Mouse (Mus musculus) E14TG2a.4 (cell line): ENCODE results near the gene Cplx2.

ENCODE experiments used
- H3K27me3 ChIP-seq: 2 replicates; pipeline ENCODE4 v1.6.1; 2014; ENCODE audit warnings: low read length, control low read depth; ENCODE audit not compliant: insufficient read depth
- H3K36me3 ChIP-seq: 2 replicates; pipeline ENCODE4 v1.6.1; 2014; ENCODE audit warnings: low read length, control low read depth; ENCODE audit not compliant: insufficient read depth
- H3K4me1 ChIP-seq: replicated peaks from 2 replicates; pipeline ENCODE4 v1.6.1; 2014; ENCODE audit warnings: low read depth, low read length, control low read depth
- H3K4me3 ChIP-seq: replicated peaks from 2 replicates; pipeline ENCODE4 v1.5.1; 2014; ENCODE audit warnings: mild to moderate bottlenecking, low read length
- H3K9me3 ChIP-seq: 2 replicates; pipeline ENCODE4 v1.6.1; 2014; ENCODE audit warnings: low read length, control low read depth
- CTCF ChIP-seq: conservative IDR thresholded peaks from 2 replicates; pipeline ENCODE4 v1.5.1; 2014; ENCODE audit warnings: low read length
- NANOG ChIP-seq: IDR thresholded peaks from 2 replicates; pipeline ENCODE4 v1.6.1; 2014; ENCODE audit warnings: borderline replicate concordance, low read length, mixed read lengths
- POU5F1 ChIP-seq: IDR thresholded peaks from 2 replicates; pipeline ENCODE4 v1.6.1; 2014; ENCODE audit warnings: low read length, borderline replicate concordance

Cplx2 gene

DNA sequence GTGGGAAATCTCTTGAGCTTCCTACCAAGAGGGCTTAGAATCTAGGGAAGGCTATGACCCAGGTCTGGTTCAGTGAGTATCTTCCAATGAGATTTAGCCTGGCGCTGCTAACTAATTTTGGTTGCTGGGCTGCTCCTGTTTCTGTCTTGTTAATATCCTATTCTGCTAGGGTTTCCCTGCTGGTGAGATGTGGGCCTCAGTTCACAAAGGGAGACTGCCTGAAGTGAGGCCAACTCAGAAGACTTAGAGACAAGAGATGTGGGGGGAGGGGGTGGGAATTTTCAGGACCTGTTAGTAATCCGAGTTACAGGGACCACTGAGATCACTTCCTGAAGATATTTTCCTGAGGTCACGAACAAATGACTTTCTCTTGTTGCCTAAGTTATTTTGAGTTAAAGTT lies 33.1 kb downstream of the Cplx2 start:
- no peaks in the 10 kb centered on the region for H3K4me1 ChIP-seq
- H3K9me3 ChIP-seq = peaks cover 43% of the 10 kb centered on the region
- no peaks in the 10 kb centered on the region for H3K36me3 ChIP-seq
- TF ChIP-seq CTCF (no peak), NANOG (no peak), POU5F1 (no peak)
- H3K4me3 ChIP-seq = no peak overlapping the region
- H3K27me3 ChIP-seq = no peaks in the 10 kb centered on the region

DNA sequence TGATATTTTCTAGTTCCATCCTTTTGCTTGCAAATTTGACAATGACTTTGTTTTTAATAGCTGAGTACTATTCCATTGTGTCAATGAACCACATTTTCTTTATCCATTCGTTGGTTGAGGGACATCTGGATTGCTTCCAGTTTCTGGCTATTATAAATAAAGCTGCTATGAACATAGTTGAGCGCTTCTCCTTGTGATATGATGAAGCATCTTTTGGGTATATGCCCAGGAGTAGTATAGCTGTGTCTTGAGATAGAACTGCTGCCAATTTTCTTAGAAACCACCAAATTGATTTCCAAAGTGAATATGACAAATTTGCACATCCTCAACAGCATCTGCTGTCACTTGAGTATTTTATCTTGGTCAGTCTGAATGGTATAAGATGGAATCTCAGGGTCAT lies 34.7 kb downstream of the Cplx2 start:
- no peaks in the 10 kb centered on the region for H3K4me1 ChIP-seq
- H3K9me3 ChIP-seq = peaks cover 42% of the 10 kb centered on the region
- H3K36me3 ChIP-seq = no peaks in the 10 kb centered on the region
- no peak overlapping the region for H3K4me3 ChIP-seq
- TF ChIP-seq NANOG = no peak
- no peak for TF ChIP-seq POU5F1
- TF ChIP-seq CTCF = no peak
- no peaks in the 10 kb centered on the region for H3K27me3 ChIP-seq

DNA sequence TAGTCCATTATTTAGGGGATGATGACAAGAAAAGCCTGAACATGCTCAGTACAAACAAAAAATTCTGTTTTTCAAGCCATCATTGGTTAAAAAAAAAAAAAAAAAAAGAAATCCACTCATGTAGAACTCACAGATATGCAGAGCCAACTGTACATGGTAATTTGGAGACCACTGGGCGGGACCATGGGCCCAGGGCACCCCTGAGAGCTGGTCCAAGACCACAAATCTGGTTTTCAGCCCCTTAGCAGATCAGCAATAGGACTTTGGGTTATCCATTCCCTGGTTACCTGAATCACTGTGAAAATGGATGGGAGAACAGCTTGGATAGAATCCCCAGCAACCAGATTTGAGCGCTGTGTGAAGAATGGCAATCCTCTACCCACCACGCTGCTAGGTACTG lies 40.5 kb downstream of the Cplx2 start:
- TF ChIP-seq NANOG (no peak), CTCF (no peak), POU5F1 (no peak)
- no peaks in the 10 kb centered on the region; the same call in 1 of the 2 replicates for H3K27me3 ChIP-seq
- H3K4me3 ChIP-seq = no peak overlapping the region
- no peaks in the 10 kb centered on the region for H3K4me1 ChIP-seq
- peaks cover 27% of the 10 kb centered on the region for H3K9me3 ChIP-seq
- no peaks in the 10 kb centered on the region for H3K36me3 ChIP-seq

DNA sequence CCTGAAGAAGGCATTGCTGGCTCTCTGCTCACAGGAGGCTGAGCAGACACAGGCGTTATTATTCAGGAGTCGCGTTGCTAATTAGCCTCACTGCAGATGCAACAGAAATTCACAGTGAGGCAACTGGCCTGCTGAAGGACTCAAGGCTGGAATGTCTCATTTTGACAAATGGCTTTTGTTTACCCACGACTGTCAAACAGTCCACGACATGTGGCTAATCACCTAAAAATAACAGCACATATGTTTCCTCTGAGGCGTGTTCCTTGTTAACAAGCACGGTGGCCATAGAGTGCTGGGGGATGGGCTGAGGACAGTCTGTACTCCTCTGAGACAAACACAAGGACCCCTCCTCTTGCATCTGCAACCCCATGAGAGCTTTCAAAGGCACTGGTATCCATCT lies 41.1 kb downstream of the Cplx2 start:
- no peak for TF ChIP-seq POU5F1
- H3K4me1 ChIP-seq = no peaks in the 10 kb centered on the region
- H3K36me3 ChIP-seq = no peaks in the 10 kb centered on the region
- H3K4me3 ChIP-seq = no peak overlapping the region
- no peaks in the 10 kb centered on the region; the same call in 1 of the 2 replicates for H3K27me3 ChIP-seq
- H3K9me3 ChIP-seq = peaks cover 21% of the 10 kb centered on the region

DNA sequence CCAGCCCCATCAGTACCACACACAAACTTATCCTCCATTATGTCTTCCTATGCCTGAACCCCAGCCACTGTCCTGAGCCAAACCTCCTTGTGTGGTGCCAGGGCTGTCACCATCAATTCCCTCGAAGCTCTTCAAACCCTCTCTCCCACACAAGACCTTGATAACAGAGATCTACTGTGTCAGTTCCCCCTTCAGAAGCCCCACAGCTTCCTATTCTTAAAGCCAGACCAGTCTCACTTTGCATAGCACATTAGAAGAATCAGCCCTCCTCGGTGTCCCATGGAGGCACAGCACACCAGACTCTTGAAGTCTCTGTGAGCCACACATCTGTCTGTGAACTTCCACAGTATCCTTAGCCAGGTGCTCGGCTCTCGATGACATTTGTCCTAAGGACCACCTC lies 41.6 kb downstream of the Cplx2 start:
- no peak for TF ChIP-seq NANOG
- no peak for TF ChIP-seq POU5F1
- no peak for TF ChIP-seq CTCF
- H3K27me3 ChIP-seq = no peaks in the 10 kb centered on the region; the same call in 1 of the 2 replicates
- no peaks in the 10 kb centered on the region for H3K4me1 ChIP-seq
- no peak overlapping the region for H3K4me3 ChIP-seq
- H3K36me3 ChIP-seq = no peaks in the 10 kb centered on the region
- H3K9me3 ChIP-seq = peaks cover 17% of the 10 kb centered on the region

DNA sequence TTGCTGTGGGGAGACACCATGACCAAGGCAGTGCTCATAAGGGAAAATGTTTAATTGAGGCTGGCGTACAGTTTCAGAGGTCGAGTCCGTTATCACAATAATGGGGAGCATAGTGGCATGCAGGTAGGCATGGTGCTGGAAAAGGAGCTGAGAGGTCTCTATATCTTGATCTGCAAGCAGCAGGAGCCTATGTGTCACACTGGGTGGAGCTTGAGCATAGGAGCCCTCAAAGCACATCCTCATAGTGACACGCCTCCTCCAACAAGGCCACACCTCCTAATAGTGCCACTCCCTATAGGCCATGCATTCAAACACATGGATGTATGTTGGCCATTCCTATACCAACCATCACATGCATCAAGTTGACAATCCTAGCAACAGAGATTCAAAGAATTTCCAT lies 43.9 kb downstream of the Cplx2 start:
- H3K4me1 ChIP-seq = no peaks in the 10 kb centered on the region
- H3K36me3 ChIP-seq = no peaks in the 10 kb centered on the region
- H3K4me3 ChIP-seq = no peak overlapping the region
- H3K9me3 ChIP-seq = peaks cover 24% of the 10 kb centered on the region
- TF ChIP-seq POU5F1 = no peak
- no peak for TF ChIP-seq NANOG
- TF ChIP-seq CTCF = no peak
- no peaks in the 10 kb centered on the region; the same call in 1 of the 2 replicates for H3K27me3 ChIP-seq

DNA sequence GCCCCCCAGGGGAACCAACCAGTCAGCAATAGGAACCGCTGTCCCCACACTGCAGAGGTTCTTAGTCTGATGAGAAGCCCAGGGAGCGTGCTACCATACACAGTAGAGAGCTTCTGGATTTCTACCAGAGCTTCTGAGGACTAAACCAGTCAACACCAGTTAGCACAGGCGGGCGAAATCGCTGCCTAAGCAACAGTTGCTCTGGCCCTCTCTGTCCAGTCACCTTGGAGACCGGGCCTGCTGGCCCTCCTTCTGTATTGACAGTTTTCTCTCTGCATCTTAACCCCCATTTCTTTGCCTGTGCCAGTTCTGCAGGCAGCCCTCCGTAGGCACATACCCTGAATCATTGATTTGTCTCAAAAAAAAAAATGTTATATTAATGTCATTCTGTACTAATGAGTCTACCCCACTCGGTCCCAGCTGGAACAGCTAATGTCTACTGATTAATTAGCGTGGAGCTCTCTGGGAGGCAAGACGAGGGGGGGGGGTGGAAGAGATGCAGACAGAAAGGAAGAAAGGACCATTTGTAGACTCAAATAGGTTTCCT lies 47.7 kb downstream of the Cplx2 start:
- Histone ChIP-seq H3K9me3 (peaks cover 47% of the 10 kb centered on the region), H3K4me1 (no peaks in the 10 kb centered on the region), H3K4me3 (no peak overlapping the region), H3K36me3 (no peaks in the 10 kb centered on the region), H3K27me3 (no peaks in the 10 kb centered on the region)
- TF ChIP-seq NANOG = no peak
- TF ChIP-seq CTCF = no peak

DNA sequence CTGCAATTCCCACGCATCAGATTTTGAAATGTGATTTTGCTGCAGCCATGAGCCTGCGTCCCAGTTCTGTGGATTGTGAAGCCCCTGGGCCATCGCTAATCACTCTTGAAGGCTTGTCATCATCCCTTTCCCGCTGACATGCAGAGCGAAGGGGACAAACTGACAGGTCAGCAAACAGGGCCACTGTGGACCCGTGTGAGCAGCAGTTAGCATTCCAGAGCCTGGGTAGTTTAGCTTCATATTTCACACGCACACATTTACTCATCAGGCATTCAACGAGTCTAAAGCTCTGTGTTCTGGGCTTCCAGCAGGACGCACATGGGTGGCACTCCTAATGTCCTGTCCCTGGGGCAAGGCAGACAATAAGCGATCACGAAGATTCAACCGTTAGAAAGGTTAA lies 49.1 kb downstream of the Cplx2 start:
- Histone ChIP-seq H3K27me3 (no peaks in the 10 kb centered on the region), H3K9me3 (peaks cover 60% of the 10 kb centered on the region), H3K4me3 (no peak overlapping the region), H3K4me1 (no peaks in the 10 kb centered on the region), H3K36me3 (no peaks in the 10 kb centered on the region)
- TF ChIP-seq POU5F1 (no peak), NANOG (no peak)

DNA sequence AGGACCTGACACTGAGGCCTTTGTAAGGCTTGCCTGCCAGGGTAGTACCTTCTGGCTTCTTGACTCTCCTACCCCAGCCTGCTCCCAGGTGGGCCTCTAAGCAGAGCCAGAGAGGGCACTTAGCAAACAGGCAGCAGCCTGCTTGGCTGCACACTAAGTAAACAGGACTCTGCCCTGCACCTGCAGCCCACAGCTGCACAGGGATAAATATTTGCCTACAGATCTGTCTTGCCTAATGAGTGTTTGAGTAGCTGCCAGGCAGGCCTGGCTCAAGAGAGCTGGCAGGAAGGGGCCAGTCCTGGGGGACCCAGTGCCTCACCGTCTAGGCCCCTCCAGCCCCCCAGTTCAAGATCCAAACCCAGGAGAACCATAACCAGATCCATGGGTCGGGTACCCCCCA lies 54.1 kb downstream of the Cplx2 start:
- no peak for TF ChIP-seq POU5F1
- Histone ChIP-seq H3K4me1 (no peaks in the 10 kb centered on the region), H3K4me3 (no peak overlapping the region), H3K27me3 (no peaks in the 10 kb centered on the region), H3K9me3 (peaks cover 38% of the 10 kb centered on the region), H3K36me3 (no peaks in the 10 kb centered on the region)
